Mouse (Mus musculus) mesoderm, embryonic 11.5 days (tissue): ENCODE data around the gene Vmn1r104.
"Not testable (repeated sequence)": the region's sequence is repeated elsewhere in the genome, so short reads cannot be mapped to it uniquely, and the experiment has no call there.

Experiments
- DNase-seq: peaks from one replicate; pipeline ENCODE4 v3.0.0-alpha.2; 2012; ENCODE audit warnings: low read depth, low spot score

Vmn1r104 gene

DNA sequence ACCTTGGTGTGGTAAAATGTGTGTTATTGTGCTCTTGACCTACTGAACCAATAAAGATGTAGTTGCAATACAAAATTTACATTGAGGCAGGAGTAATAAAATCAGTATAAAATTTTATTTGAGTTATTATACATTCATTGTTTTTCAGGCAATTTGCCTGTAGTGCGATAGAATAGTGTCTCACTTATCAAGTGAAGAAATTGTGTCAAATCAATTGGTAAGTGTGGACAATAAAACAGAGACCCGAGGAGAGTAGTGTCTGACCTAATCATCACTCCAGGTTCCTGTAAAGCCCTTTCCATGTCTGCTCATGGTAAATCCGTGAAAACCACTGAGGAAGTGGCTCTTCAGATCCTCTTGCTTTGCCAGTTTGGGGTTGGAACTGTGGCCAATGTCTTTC is at the start of gene Vmn1r104:
TSS of gene Vmn1r104 (plus strand) at position 301 of the 400 bp plus-strand sequence.
- DNase-seq, result not testable (repeated sequence)

DNA sequence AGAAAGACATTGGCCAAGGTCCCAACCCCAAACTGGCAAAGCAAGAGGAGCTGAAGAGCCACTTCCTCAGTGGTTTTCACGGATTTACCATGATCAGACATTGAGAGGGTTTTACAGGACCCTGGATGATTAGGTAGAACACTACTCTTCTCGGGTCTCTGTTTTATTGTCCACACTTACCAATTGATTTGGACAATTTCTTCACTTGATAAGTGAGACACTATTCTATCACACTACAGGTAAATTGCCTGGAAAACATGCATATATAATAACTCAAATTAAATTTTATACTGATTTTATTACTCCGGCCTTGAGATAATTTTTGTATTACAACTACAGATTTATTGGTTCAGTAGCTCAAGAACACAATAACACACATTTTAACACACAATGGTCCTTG is 23.2 kb upstream of the Vmn1r104 start, which contains the start of gene Vmn1r103:
TSS of gene Vmn1r103 (minus strand) at position 101 of the 400 bp plus-strand sequence.
- DNase-seq, result not testable (repeated sequence)

DNA sequence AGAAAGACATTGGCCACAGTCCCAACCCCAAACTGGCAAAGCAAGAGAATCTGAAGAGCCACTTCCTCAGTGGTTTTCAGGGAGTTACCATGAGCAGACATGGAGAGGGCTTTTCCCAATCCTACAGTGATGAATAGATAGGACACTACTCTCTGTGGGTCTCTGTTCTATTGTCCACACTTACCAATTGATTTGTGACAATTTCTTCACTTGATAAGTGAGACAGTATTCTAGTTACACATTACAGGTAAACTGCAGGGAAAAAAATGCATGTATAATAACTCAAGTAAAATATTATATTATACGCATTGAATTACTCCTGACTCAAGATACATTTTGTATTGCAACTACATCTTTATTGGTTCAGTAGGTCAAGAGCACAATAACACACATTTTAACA is 12.0 kb downstream of the Vmn1r104 start, which contains the start of gene Gm5726:
TSS of gene Gm5726 (minus strand) at position 101 of the 400 bp plus-strand sequence.
- not testable (repeated sequence) for DNase-seq

DNA sequence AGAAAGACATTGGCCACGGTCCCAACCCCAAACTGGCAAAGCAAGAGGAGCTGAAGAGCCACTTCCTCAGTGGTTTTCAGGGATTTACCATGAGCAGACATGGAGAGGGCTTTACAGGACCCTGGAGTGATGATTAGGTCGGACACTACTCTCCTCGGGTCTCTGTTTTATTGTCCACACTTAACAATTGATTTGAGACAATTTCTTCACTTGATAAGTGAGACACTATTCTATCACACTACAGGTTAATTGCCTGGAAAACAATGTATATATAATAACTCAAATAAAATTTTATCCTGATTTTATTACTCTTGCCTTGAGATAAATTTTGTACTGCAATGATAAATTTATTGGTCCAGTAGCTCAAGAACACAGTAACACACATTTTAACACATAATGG is 42.5 kb downstream of the Vmn1r104 start, which contains the start of gene Gm4141:
TSS of gene Gm4141 (minus strand) at position 101 of the 400 bp plus-strand sequence.
- not testable (repeated sequence) for DNase-seq
